Mouse (Mus musculus) lung, adult 2 months (tissue): Measurements from ENCODE around the gene Ppara.

Source experiments
- CTCF ChIP-seq: fragments of 200-500 bp; IDR thresholded peaks from 2 replicates; pipeline ENCODE4 v1.5.1; 2011; ENCODE audit warnings: mild to moderate bottlenecking, low read length, control low read depth; ENCODE audit not compliant: insufficient read depth
- POLR2A ChIP-seq: fragments of 200-500 bp; IDR thresholded peaks from 2 replicates; pipeline ENCODE4 v1.6.1; 2011; ENCODE audit warnings: low read depth, mild to moderate bottlenecking, control low read depth, low read length, borderline replicate concordance; ENCODE audit errors: extremely low read depth

DNA sequence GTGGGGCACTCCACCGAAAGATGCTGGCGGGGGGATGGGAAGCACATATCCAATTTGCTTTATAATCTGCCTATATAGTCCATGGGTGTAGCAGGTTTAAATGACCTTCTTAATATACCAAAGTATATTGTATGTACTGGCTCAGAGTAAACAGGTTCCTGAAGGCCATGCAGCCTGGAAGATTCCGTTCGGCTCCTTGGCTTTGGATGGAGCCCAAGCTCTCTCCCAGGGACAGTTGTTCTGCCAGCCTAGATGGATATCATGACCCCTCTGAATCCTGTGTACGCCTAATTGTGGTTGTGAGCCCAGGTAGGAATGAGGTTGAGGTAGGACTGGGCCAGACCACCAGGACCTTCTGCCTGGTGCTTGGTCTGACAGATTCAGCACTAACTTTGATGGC is 43.9 kb upstream of the Ppara start:
- no peak for TF ChIP-seq POLR2A
- TF ChIP-seq CTCF = no peak
